Mouse (Mus musculus) large intestine, adult 2 months (tissue): ENCODE measurements around the gene Hfm1. TPM values are rescaled to one million over a fixed set of nuclear protein-coding genes. Genes with fewer than 3 reads are reported as not detected.

ENCODE experiments used
- DNase-seq: peaks from one replicate; pipeline ENCODE4 v3.0.0-alpha.2; 2012; ENCODE audit warnings: low read depth, low spot score
- WGBS: fragments of 180-500 bp; shearing (Covaris S2); methylation state at CpG from one replicate; pipeline ENCODE4 v1.1.7; 2018; 5-methylcytosine and 5-hydroxymethylcytosine counted together
- polyA plus RNA-seq: library from polyadenylated mRNA; depleted of rRNA; stranded (reverse); fragments of >200 nt; gene quantifications from 2 replicates; pipeline ENCODE4 v1.2.3, GENCODE M21; 2012

The Hfm1 gene
- polyA plus RNA-seq, 1 experiment: not detected

- peak; percentile 10 for DNase-seq
- 29% methylated on average over 3 of the region's 3 CpGs for WGBS
Observed at GRCm38 (mm10) chr5:106860415-106860814, 65.7 kb downstream of the Hfm1 start.

GRCm38 (mm10) chr5:106853284-106853683, 72.8 kb downstream of the Hfm1 start:
- DNase-seq: no peak

GRCm38 (mm10) chr5:106847045-106847444, 79.1 kb downstream of the Hfm1 start:
- DNase-seq: no peak

More at GRCm38 (mm10) chr5:106853284-106853683, 72.8 kb downstream of the Hfm1 start:
- 87% methylated on average over 3 of the region's 3 CpGs for WGBS

- no peak for DNase-seq
- 53% methylated on average over 2 of the region's 2 CpGs for WGBS
Observed at GRCm38 (mm10) chr5:106843906-106844305, 82.2 kb downstream of the Hfm1 start.

GRCm38 (mm10) chr5:106833025-106833424, 93.1 kb downstream of the Hfm1 start:
- 33% methylated on average over 7 of the region's 7 CpGs for WGBS
- DNase-seq: no peak

GRCm38 (mm10) chr5:106831401-106831800, 94.7 kb downstream of the Hfm1 start:
- no peak for DNase-seq
- WGBS: 79% methylated on average over 6 of the region's 6 CpGs

GRCm38 (mm10) chr5:106830775-106831174, 95.3 kb downstream of the Hfm1 start:
- no peak for DNase-seq
- 69% methylated on average over 4 of the region's 4 CpGs for WGBS

- no peak for DNase-seq
Observed at GRCm38 (mm10) chr5:106826740-106827139, 99.4 kb downstream of the Hfm1 start.

GRCm38 (mm10) chr5:106826044-106826443, 100.1 kb downstream of the Hfm1 start:
- DNase-seq: no peak
- WGBS: 45% methylated on average over 8 of the region's 8 CpGs

GRCm38 (mm10) chr5:106825301-106825853, 100.7 kb downstream of the Hfm1 start:
- no peak for DNase-seq
- 14% methylated on average over 19 of the region's 19 CpGs for WGBS

- 86% methylated on average over 5 of the region's 5 CpGs for WGBS
- DNase-seq: no peak
Observed at GRCm38 (mm10) chr5:106824716-106825115, 101.4 kb downstream of the Hfm1 start.

GRCm38 (mm10) chr5:106819630-106820029, 106.5 kb downstream of the Hfm1 start:
- no peak for DNase-seq
- 71% methylated on average over 8 of the region's 8 CpGs for whole genome bisulfite sequencing

- 59% methylated on average over 15 of the region's 15 CpGs for WGBS
- DNase-seq: no peak
Observed at GRCm38 (mm10) chr5:106815923-106816654, 110.0 kb downstream of the Hfm1 start.

GRCm38 (mm10) chr5:106814611-106815010, 111.5 kb downstream of the Hfm1 start:
- DNase-seq: no peak
- WGBS: 57% methylated on average over 6 of the region's 6 CpGs

- 3% methylated on average over 12 of the region's 12 CpGs for WGBS
- DNase-seq: no peak
Observed at GRCm38 (mm10) chr5:106803094-106803493, 123.0 kb downstream of the Hfm1 start.

GRCm38 (mm10) chr5:106801886-106802798, 124.0 kb downstream of the Hfm1 start:
- WGBS: 7% methylated on average over 32 of the region's 32 CpGs
- peak; percentile 22 for DNase-seq

GRCm38 (mm10) chr5:106801215-106801863, 124.8 kb downstream of the Hfm1 start:
- 20% methylated on average over 9 of the region's 9 CpGs for WGBS
- no peak for DNase-seq

- DNase-seq: no peak
- 68% methylated on average over 5 of the region's 5 CpGs for WGBS
Observed at GRCm38 (mm10) chr5:106797896-106798295, 128.2 kb downstream of the Hfm1 start.

- WGBS: 10% methylated on average over 6 of the region's 6 CpGs
- peak; percentile 3 for DNase-seq
Observed at GRCm38 (mm10) chr5:106791241-106791572, 134.9 kb downstream of the Hfm1 start.
